Mouse (Mus musculus) kidney, embryonic 16.5 days (tissue): ENCODE measurements around the gene Cacnb2. TPM values are rescaled to one million over a fixed set of nuclear protein-coding genes. Genes with fewer than 3 reads are reported as not detected.

ENCODE experiments used
- ATAC-seq: fragments of 200-750 bp; cut with Nextera tagmentation; 2 replicates; pipeline ENCODE4 v1.8.0; 2017; ENCODE audit warnings: moderate TSS enrichment; ENCODE audit not compliant: low FRiP score, low TSS enrichment
- H3K27ac ChIP-seq: fragments of 300-500 bp; sonication (generic); 2 replicates; pipeline ENCODE4 v1.5.1; 2014; ENCODE audit warnings: low read length
- H3K27me3 ChIP-seq: fragments of 300-500 bp; sonication (generic); 2 replicates; pipeline ENCODE4 v1.6.1; 2014; ENCODE audit warnings: low read length, control low read depth, mixed read lengths; ENCODE audit not compliant: insufficient read depth
- H3K36me3 ChIP-seq: fragments of 300-500 bp; sonication (generic); 2 replicates; pipeline ENCODE4 v1.6.1; 2014; ENCODE audit warnings: low read length, control low read depth, mixed read lengths; ENCODE audit not compliant: insufficient read depth
- H3K4me1 ChIP-seq: fragments of 300-500 bp; sonication (generic); 2 replicates; pipeline ENCODE4 v1.6.1; 2014; ENCODE audit warnings: low read length, control low read depth, mixed read lengths; ENCODE audit not compliant: insufficient read depth
- H3K4me2 ChIP-seq: fragments of 300-500 bp; sonication (generic); replicated peaks from 2 replicates; pipeline ENCODE4 v1.6.1; 2014; ENCODE audit warnings: low read depth, low read length
- H3K4me3 ChIP-seq: fragments of 300-500 bp; sonication (generic); 2 replicates; pipeline ENCODE4 v1.5.1; 2014; ENCODE audit warnings: mild to moderate bottlenecking, low read length
- H3K9ac ChIP-seq: fragments of 300-500 bp; sonication (generic); replicated peaks from 2 replicates; pipeline ENCODE4 v1.6.1; 2014; ENCODE audit warnings: low read length
- H3K9me3 ChIP-seq: fragments of 300-500 bp; sonication (generic); 2 replicates; pipeline ENCODE4 v1.6.1; 2016; ENCODE audit warnings: low read length, control low read depth
- WGBS: fragments of 180-500 bp; shearing (Covaris S2); extraction: QIAGEN DNeasy Blood & Tissue Kit; methylation state at CpG from one replicate; pipeline ENCODE4 v1.1.7; 2014; 5-methylcytosine and 5-hydroxymethylcytosine counted together
- polyA plus RNA-seq: library from polyadenylated mRNA; unstranded; fragments of >200 nt; fragmentation: Nextera tagmentation; extraction: Ambion mirVana; gene quantifications from 2 replicates; pipeline ENCODE4 v1.2.1, GENCODE M21; 2015

Gene Cacnb2
- polyA plus RNA-seq: 1.7 and 2.0 TPM in 2 replicates

GRCm38 (mm10) chr2:14602788-14603187 lies at the start of gene Cacnb2:
TSS of gene Cacnb2 (plus strand) at chr2:14603088.
- 60% methylated on average over 3 of the region's 3 CpGs for WGBS
- H3K9me3 ChIP-seq: no peaks in the 10 kb centered on the region
- no peaks in the 10 kb centered on the region for H3K27me3 ChIP-seq
- peak within 1 kb of the TSS; percentile 70 for H3K9ac ChIP-seq
- no peak within 1 kb of the TSS for H3K27ac ChIP-seq
- no peaks in the 10 kb centered on the region for H3K36me3 ChIP-seq
- H3K4me1 ChIP-seq: peaks cover 9% of the 10 kb centered on the region; the same call in 1 of the 2 replicates
- ATAC-seq: no peak
- H3K4me3 ChIP-seq: peak within 1 kb of the TSS; percentile 53
- peak within 1 kb of the TSS; percentile 94 for H3K4me2 ChIP-seq

GRCm38 (mm10) chr2:14568020-14568419 lies 34.9 kb upstream of the Cacnb2 start:
- no peak overlapping the region for H3K27ac ChIP-seq
- WGBS: 16% methylated on average over 2 of the region's 2 CpGs
- H3K9ac ChIP-seq: no peak overlapping the region
- no peaks in the 10 kb centered on the region for H3K27me3 ChIP-seq
- no peak for ATAC-seq
- no peaks in the 10 kb centered on the region for H3K36me3 ChIP-seq
- no peaks in the 10 kb centered on the region for H3K9me3 ChIP-seq
- no peak overlapping the region for H3K4me3 ChIP-seq
- H3K4me1 ChIP-seq: no peaks in the 10 kb centered on the region
- no peak overlapping the region for H3K4me2 ChIP-seq

- H3K4me3 ChIP-seq: no peak overlapping the region
- ATAC-seq: no peak
- H3K27me3 ChIP-seq: no peaks in the 10 kb centered on the region
- no peaks in the 10 kb centered on the region for H3K9me3 ChIP-seq
- no peaks in the 10 kb centered on the region for H3K4me1 ChIP-seq
- H3K4me2 ChIP-seq: no peak overlapping the region
- no peaks in the 10 kb centered on the region for H3K36me3 ChIP-seq
- H3K27ac ChIP-seq: no peak overlapping the region
- H3K9ac ChIP-seq: no peak overlapping the region
Observed at GRCm38 (mm10) chr2:14571300-14571699, 31.6 kb upstream of the Cacnb2 start.

- H3K9me3 ChIP-seq: no peaks in the 10 kb centered on the region
- no peak overlapping the region for H3K9ac ChIP-seq
- H3K4me3 ChIP-seq: no peak overlapping the region
- no peak overlapping the region for H3K27ac ChIP-seq
- no peak overlapping the region for H3K4me2 ChIP-seq
- no peaks in the 10 kb centered on the region for H3K36me3 ChIP-seq
- ATAC-seq: no peak
- no peaks in the 10 kb centered on the region for H3K4me1 ChIP-seq
- WGBS: 88% methylated on average over 4 of the region's 4 CpGs
- H3K27me3 ChIP-seq: no peaks in the 10 kb centered on the region
Observed at GRCm38 (mm10) chr2:14589541-14589940, 13.3 kb upstream of the Cacnb2 start.

GRCm38 (mm10) chr2:14597909-14598563 lies 4.9 kb upstream of the Cacnb2 start:
- Histone ChIP-seq H3K4me3 (no peak overlapping the region), H3K36me3 (no peaks in the 10 kb centered on the region), H3K4me2 (no peak overlapping the region), H3K4me1 (no peaks in the 10 kb centered on the region), H3K27me3 (no peaks in the 10 kb centered on the region), H3K9me3 (no peaks in the 10 kb centered on the region), H3K27ac (no peak overlapping the region), H3K9ac (no peak overlapping the region)
- no peak for ATAC-seq

GRCm38 (mm10) chr2:14603784-14604781 lies 1.2 kb downstream of the Cacnb2 start:
- H3K4me1 ChIP-seq: peaks cover 9% of the 10 kb centered on the region; the same call in 1 of the 2 replicates
- no peaks in the 10 kb centered on the region for H3K9me3 ChIP-seq
- H3K27ac ChIP-seq: no peak overlapping the region
- peak overlapping the region; percentile 70 for H3K9ac ChIP-seq
- peak overlapping the region; percentile 94 for H3K4me2 ChIP-seq
- ATAC-seq: peak; percentile 94
- no peaks in the 10 kb centered on the region for H3K27me3 ChIP-seq
- no peaks in the 10 kb centered on the region for H3K36me3 ChIP-seq
- peak overlapping the region; percentile 53 for H3K4me3 ChIP-seq
- WGBS: 0% methylated on average over 75 of the region's 83 CpGs

- H3K27me3 ChIP-seq: no peaks in the 10 kb centered on the region
- no peaks in the 10 kb centered on the region for H3K9me3 ChIP-seq
- H3K4me3 ChIP-seq: peak overlapping the region; percentile 53
- H3K9ac ChIP-seq: peak overlapping the region; percentile 70
- under 1% methylated on average over 22 of the region's 22 CpGs for WGBS
- H3K4me2 ChIP-seq: peak overlapping the region; percentile 94
- no peak overlapping the region for H3K27ac ChIP-seq
- no peaks in the 10 kb centered on the region for H3K36me3 ChIP-seq
- peak; percentile 76 for ATAC-seq
- H3K4me1 ChIP-seq: peaks cover 9% of the 10 kb centered on the region; the same call in 1 of the 2 replicates
Observed at GRCm38 (mm10) chr2:14604791-14605190, 1.9 kb downstream of the Cacnb2 start.

- H3K4me1 ChIP-seq: peaks cover 9% of the 10 kb centered on the region; the same call in 1 of the 2 replicates
- H3K27me3 ChIP-seq: no peaks in the 10 kb centered on the region
- no peaks in the 10 kb centered on the region for H3K36me3 ChIP-seq
- peak overlapping the region; percentile 70 for H3K9ac ChIP-seq
- peak overlapping the region; percentile 94 for H3K4me2 ChIP-seq
- no peak for ATAC-seq
- H3K4me3 ChIP-seq: peak overlapping the region; percentile 53
- no peak overlapping the region for H3K27ac ChIP-seq
- H3K9me3 ChIP-seq: no peaks in the 10 kb centered on the region
- WGBS: 11% methylated on average over 7 of the region's 7 CpGs
Observed at GRCm38 (mm10) chr2:14605207-14605606, 2.3 kb downstream of the Cacnb2 start.

- H3K9me3 ChIP-seq: no peaks in the 10 kb centered on the region
- no peaks in the 10 kb centered on the region for H3K36me3 ChIP-seq
- no peak for ATAC-seq
- H3K4me2 ChIP-seq: no peak overlapping the region
- H3K27ac ChIP-seq: no peak overlapping the region
- H3K27me3 ChIP-seq: no peaks in the 10 kb centered on the region
- no peak overlapping the region for H3K4me3 ChIP-seq
- peaks cover 7% of the 10 kb centered on the region; the same call in 1 of the 2 replicates for H3K4me1 ChIP-seq
- WGBS: 72% methylated on average over 4 of the region's 4 CpGs
- H3K9ac ChIP-seq: no peak overlapping the region
Observed at GRCm38 (mm10) chr2:14608606-14609005, 5.7 kb downstream of the Cacnb2 start.
